Mouse (Mus musculus): ENCODE data around the gene Nptx1.

DNA sequence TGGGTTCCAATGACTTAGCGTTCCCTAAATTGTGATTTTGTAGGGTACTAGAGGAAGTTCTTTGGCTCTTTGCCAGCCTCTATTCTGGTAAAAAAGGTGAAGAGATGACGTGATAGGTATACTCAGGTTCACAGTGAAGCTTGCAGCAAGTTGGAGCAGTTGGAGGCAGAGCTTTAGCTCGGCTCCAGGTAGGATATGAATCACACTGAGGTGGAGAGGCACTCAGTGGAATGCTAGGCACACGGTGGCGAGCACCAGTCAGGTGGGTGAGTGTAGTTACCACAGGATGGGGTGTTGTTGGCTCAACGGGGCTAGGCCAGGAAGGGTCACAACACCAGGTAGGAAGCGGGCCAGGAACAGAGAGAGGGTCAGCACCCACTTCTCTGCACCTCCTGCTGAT lies 7.6 kb upstream of the Nptx1 start:
- TF ChIP-seq CTCF (IDR thresholded peaks at IDR 0.05; ENCODE audit: extremely low read depth, insufficient read length, insufficient replicate concordance, low read depth, low read length) (no peak), POLR2A (IDR thresholded peaks at IDR 0.05; ENCODE audit: low read depth, low read length) (no peak)
